Mouse (Mus musculus) liver, embryonic 14.5 days (tissue): ENCODE data around the gene Idi2.
"Not testable (repeated sequence)": the region's sequence is repeated elsewhere in the genome, so short reads cannot be mapped to it uniquely, and the experiment has no call there.

Experiments
- CTCF ChIP-seq: IDR thresholded peaks from 2 replicates; pipeline ENCODE4 v1.5.1; 2016; ENCODE audit warnings: antibody characterized with exemption, low read depth, control low read depth
- EP300 ChIP-seq: IDR thresholded peaks from 2 replicates; pipeline ENCODE4 v1.6.1; 2016; ENCODE audit warnings: antibody characterized with exemption, low read depth

- not testable (repeated sequence) for TF ChIP-seq EP300, CTCF
Observed at GRCm38 (mm10) chr13:8948131-8948530, 4.5 kb upstream of the Idi2 start, which contains the start of gene Gm9745.
